7 mouse cellular contexts compared by ENCODE assay signal in the genomic region with DNA sequence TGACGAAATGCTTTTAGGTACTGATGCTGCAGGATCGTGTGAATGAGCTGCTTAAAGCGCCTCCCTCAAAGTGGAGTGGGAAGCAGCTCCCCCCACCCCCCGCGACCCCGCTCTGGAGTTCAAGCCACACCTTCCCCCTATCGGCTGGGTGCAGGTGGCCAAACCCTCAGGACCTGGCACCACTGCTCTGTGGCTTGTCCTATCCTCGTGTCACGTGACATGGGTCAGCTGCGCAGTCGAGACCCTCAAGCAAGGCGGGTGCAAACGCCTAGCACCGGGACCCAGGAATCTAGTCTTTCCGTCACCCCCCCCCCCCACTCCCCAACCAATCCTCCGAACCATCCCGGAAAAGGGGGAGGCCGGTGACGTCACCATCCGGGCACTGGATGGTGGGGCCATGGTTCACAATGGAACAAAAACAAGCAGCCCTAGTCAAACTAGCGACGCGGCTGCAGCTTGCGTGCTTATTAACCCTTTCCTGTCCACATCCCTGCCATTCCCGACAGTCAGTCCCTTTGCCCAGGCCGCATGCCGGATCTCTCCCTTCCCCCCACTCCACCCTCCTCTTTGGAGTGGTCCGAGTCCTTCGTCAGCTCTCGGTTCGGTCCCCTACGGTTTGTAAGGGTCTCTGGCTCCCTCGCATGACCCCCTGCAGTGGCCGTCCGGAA. TPM values are rescaled to one million over a fixed set of nuclear protein-coding genes. Genes with fewer than 3 reads are reported as not detected.
A peak's percentile ranks its signal among the peaks of the same experiment; 100 is the strongest.
DNase-seq lines count a peak whose midpoint lies in the region; ATAC-seq lines count a peak whose summit lies in the region.

No protein-coding gene starts in this region.

- peak overlapping the region; percentile 34 for H3K4me2 ChIP-seq in embryonic facial prominence, embryonic 11.5 days (ENCODE audit: low read depth, low read length)
- peak overlapping the region; percentile 43 for H3K4me2 ChIP-seq in limb, embryonic 12.5 days
- peak overlapping the region; percentile 49 for H3K4me2 ChIP-seq in midbrain, embryonic 14.5 days (ENCODE audit: low read length)

- H3K9ac ChIP-seq in embryonic facial prominence, embryonic 11.5 days (replicated peaks; ENCODE audit: low read length), result peak overlapping the region; percentile 59
- peak overlapping the region; percentile 45 for H3K9ac ChIP-seq in limb, embryonic 12.5 days (replicated peaks)
- peak overlapping the region; percentile 49 for H3K9ac ChIP-seq in midbrain, embryonic 14.5 days (replicated peaks; ENCODE audit: low read length)

- DNase-seq in adrenal gland, postnatal 14 days, result peak; percentile 95
- DNase-seq in embryonic facial prominence, embryonic 11.5 days (ENCODE audit: low spot score), result peak; percentile 90
- peak; percentile 99 for DNase-seq in heart, adult 11 months
- peak; percentile 90 for DNase-seq in kidney, adult 18-20 months
- DNase-seq in midbrain, embryonic 14.5 days, result peak; percentile 96
- peak; percentile 72 to 78 for DNase-seq in spleen, postnatal 10 days (ENCODE audit: low spot score in 2 of 2)

- H3K27me3 ChIP-seq in embryonic facial prominence, embryonic 11.5 days (ENCODE audit: control insufficient read depth, insufficient read depth, low read length), result no peaks in the 10 kb centered on the region
- H3K27me3 ChIP-seq in limb, embryonic 12.5 days, result peaks cover 27% of the 10 kb centered on the region
- no peaks in the 10 kb centered on the region for H3K27me3 ChIP-seq in midbrain, embryonic 14.5 days (ENCODE audit: control insufficient read depth, insufficient read depth, low read length)

- no peaks in the 10 kb centered on the region for H3K9me3 ChIP-seq in embryonic facial prominence, embryonic 11.5 days (replicated peaks; ENCODE audit: control insufficient read depth, low read length)
- H3K9me3 ChIP-seq in limb, embryonic 12.5 days, result no peaks in the 10 kb centered on the region
- no peaks in the 10 kb centered on the region for H3K9me3 ChIP-seq in midbrain, embryonic 14.5 days (ENCODE audit: control insufficient read depth, low read length)

- peak overlapping the region; percentile 88 for H3K27ac ChIP-seq in embryonic facial prominence, embryonic 11.5 days (replicated peaks; ENCODE audit: low read depth, low read length)
- H3K27ac ChIP-seq in limb, embryonic 12.5 days, result peak overlapping the region; percentile 95
- peak overlapping the region; percentile 95 for H3K27ac ChIP-seq in midbrain, embryonic 14.5 days (replicated peaks; ENCODE audit: low read depth, low read length)

- peak overlapping the region; percentile 67 for H3K4me3 ChIP-seq in embryonic facial prominence, embryonic 11.5 days (ENCODE audit: low read depth, low read length)
- H3K4me3 ChIP-seq in limb, embryonic 12.5 days (replicated peaks), result peak overlapping the region; percentile 66
- H3K4me3 ChIP-seq in midbrain, embryonic 14.5 days (replicated peaks; ENCODE audit: low read depth, low read length), result peak overlapping the region; percentile 66

- WGBS in embryonic facial prominence, embryonic 11.5 days, result 13% methylated on average over 30 of the region's 35 CpGs
- WGBS in limb, embryonic 12.5 days, result 11% methylated on average over 35 of the region's 35 CpGs
- WGBS in midbrain, embryonic 14.5 days, result 26% methylated on average over 35 of the region's 35 CpGs

- no peaks in the 10 kb centered on the region for H3K4me1 ChIP-seq in embryonic facial prominence, embryonic 11.5 days (ENCODE audit: control insufficient read depth, insufficient read depth, low read length)
- no peaks in the 10 kb centered on the region for H3K4me1 ChIP-seq in limb, embryonic 12.5 days (replicated peaks)
- H3K4me1 ChIP-seq in midbrain, embryonic 14.5 days (ENCODE audit: control insufficient read depth, insufficient read depth, low read length), result no peaks in the 10 kb centered on the region

- ATAC-seq in embryonic facial prominence, embryonic 11.5 days (replicated peaks; ENCODE audit: insufficient number of reproducible peaks, low FRiP score, low TSS enrichment, low read depth), result peak; percentile 91
- ATAC-seq in limb, embryonic 12.5 days (ENCODE audit: insufficient number of reproducible peaks, insufficient read depth, low FRiP score, low TSS enrichment, low read depth), result peak; percentile 92
- peak; percentile 88 for ATAC-seq in midbrain, embryonic 14.5 days (ENCODE audit: low FRiP score, low TSS enrichment)

- no peaks in the 10 kb centered on the region for H3K36me3 ChIP-seq in embryonic facial prominence, embryonic 11.5 days (replicated peaks; ENCODE audit: control insufficient read depth, insufficient read depth, low read depth, low read length)
- no peaks in the 10 kb centered on the region for H3K36me3 ChIP-seq in limb, embryonic 12.5 days
- no peaks in the 10 kb centered on the region for H3K36me3 ChIP-seq in midbrain, embryonic 14.5 days (ENCODE audit: control insufficient read depth, insufficient read depth, low read length)

RNA-seq across cellular contexts. Expression of gene Usp9x, which starts 0.6 kb away (rescaled TPM):
- total RNA-seq in adrenal gland, postnatal 14 days (2021), result 154 and 156 TPM in 2 replicates
- polyA plus RNA-seq in embryonic facial prominence, embryonic 11.5 days (2014; fragmentation: Nextera tagmentation; extraction: Ambion mirVana), result 53.5 and 61.4 TPM in 2 replicates
- polyA plus RNA-seq in limb, embryonic 12.5 days (2016; fragmentation: Nextera tagmentation; extraction: Ambion mirVana), result 47.4 and 48.5 TPM in 2 replicates
- 89.4 and 119 TPM in 2 replicates for polyA plus RNA-seq in midbrain, embryonic 14.5 days (2014; fragmentation: Nextera tagmentation; extraction: Ambion mirVana)

Comparison
In these comparisons a context has a peak if more than half of its experiments do, and no peak if none do; other contexts are left out.
1. Peak in every context shown above with its lines: DNase-seq, ATAC-seq, H3K4me3 ChIP-seq and H3K27ac ChIP-seq.